Mouse (Mus musculus) cerebellum, postnatal 36 days (tissue): ENCODE measurements at regions not wholly inside any gene's neighbourhood (a gene's known extent, or its start where the extent isn't known, plus 50 kb on each side); places are given as distances from the start of the nearest gene placed in this dataset.

ENCODE experiments used
- DNase-seq, 2 experiments: peaks; one replicate each; pipeline ENCODE4 v3.0.0; 2021 to 2022; ENCODE audit warnings: mixed read lengths in 2 of 2

GRCm38 (mm10) chr14:61696290-61696842, 89.1 kb downstream of the Kcnrg start:
- no peak for DNase-seq

GRCm38 (mm10) chr14:61696886-61697554, 89.8 kb downstream of the Kcnrg start:
- no peak for DNase-seq

GRCm38 (mm10) chr14:61697704-61698103, 90.4 kb downstream of the Kcnrg start:
- no peak for DNase-seq

GRCm38 (mm10) chr14:61698358-61699055, 91.2 kb downstream of the Kcnrg start:
- DNase-seq = no peak

GRCm38 (mm10) chr14:61699638-61700037, 92.4 kb downstream of the Kcnrg start:
- no peak for DNase-seq

GRCm38 (mm10) chr14:61701131-61701530, 93.9 kb downstream of the Kcnrg start:
- DNase-seq = no peak

GRCm38 (mm10) chr14:61703916-61704315, 96.7 kb downstream of the Kcnrg start:
- no peak for DNase-seq

GRCm38 (mm10) chr14:61706984-61707383, 99.7 kb downstream of the Kcnrg start:
- no peak for DNase-seq

GRCm38 (mm10) chr14:61708331-61708730, 101.1 kb downstream of the Kcnrg start:
- DNase-seq = no peak

- no peak for DNase-seq
These were observed 108.5 kb downstream of the Kcnrg start for GRCm38 (mm10) chr14:61715746-61716145.

- DNase-seq = no peak
These were observed 111.3 kb downstream of the Kcnrg start for GRCm38 (mm10) chr14:61718392-61719124.

- DNase-seq = no peak
These were observed 114.0 kb downstream of the Kcnrg start for GRCm38 (mm10) chr14:61721302-61721701.

- DNase-seq = no peak
These were observed 117.7 kb downstream of the Kcnrg start for GRCm38 (mm10) chr14:61724942-61725341.

- no peak for DNase-seq
These were observed 121.3 kb downstream of the Kcnrg start for GRCm38 (mm10) chr14:61728562-61728961.

- no peak for DNase-seq
These were observed 128.3 kb downstream of the Kcnrg start for GRCm38 (mm10) chr14:61735541-61735940.

GRCm38 (mm10) chr14:61736384-61737322, 129.4 kb downstream of the Kcnrg start:
- no peak for DNase-seq

- no peak for DNase-seq
These were observed 130.3 kb downstream of the Kcnrg start for GRCm38 (mm10) chr14:61737504-61738040.

- DNase-seq = no peak
These were observed 132.2 kb downstream of the Kcnrg start for GRCm38 (mm10) chr14:61739453-61739852.

- DNase-seq = no peak
These were observed 136.7 kb downstream of the Kcnrg start for GRCm38 (mm10) chr14:61743855-61744408.

- DNase-seq = no peak
These were observed 146.2 kb downstream of the Kcnrg start for GRCm38 (mm10) chr14:61753421-61753820.

- no peak for DNase-seq
These were observed 149.4 kb downstream of the Kcnrg start for GRCm38 (mm10) chr14:61756651-61757050.
